Mouse (Mus musculus) megakaryocyte, embryonic 14.5 days (primary cell): ENCODE results near the gene Ppil6.

Experiments
- FLI1 ChIP-seq: IDR thresholded peaks from 2 replicates; pipeline ENCODE4 v1.6.1; 2012; ENCODE audit warnings: low read length, inconsistent platforms, mixed read lengths
- GATA1 ChIP-seq: IDR thresholded peaks from 3 replicates; pipeline ENCODE4 v1.6.1; 2012; ENCODE audit warnings: mixed read lengths, low read length, inconsistent platforms, borderline replicate concordance

GRCm38 (mm10) chr10:41449684-41450083 lies 40.6 kb upstream of the Ppil6 start:
- no peak for TF ChIP-seq FLI1
- no peak for TF ChIP-seq GATA1
